ENCODE assay signal across 8 mouse cellular contexts in genomic region chr1:170908341-170908740, GRCm38 (mm10). TPM values are rescaled to one million over a fixed set of nuclear protein-coding genes. Genes with fewer than 3 reads are reported as not detected.
DNase-seq lines count a peak whose midpoint lies in the region; ATAC-seq and TF ChIP-seq lines count a peak whose summit lies in the region.

No protein-coding gene starts in this region.

- no peak for TF ChIP-seq CTCF in lung, embryonic 14.5 days (IDR thresholded peaks at IDR 0.05; ENCODE audit: low read depth)

- no peaks in the 10 kb centered on the region for H3K9me3 ChIP-seq in lung, embryonic 14.5 days (ENCODE audit: low read depth, low read length)
- H3K9me3 ChIP-seq in hindbrain, embryonic 10.5 days, result no peaks in the 10 kb centered on the region
- H3K9me3 ChIP-seq in midbrain, embryonic 10.5 days (replicated peaks), result no peaks in the 10 kb centered on the region

- H3K4me2 ChIP-seq in lung, embryonic 14.5 days, result peak overlapping the region; percentile 91

- peak overlapping the region; percentile 50 for H3K4me3 ChIP-seq in lung, embryonic 14.5 days (ENCODE audit: low read depth, low read length)
- H3K4me3 ChIP-seq in hindbrain, embryonic 10.5 days, result peak overlapping the region; percentile 69
- peak overlapping the region; percentile 74 for H3K4me3 ChIP-seq in midbrain, embryonic 10.5 days

- intact Hi-C loops in left cerebral cortex, postnatal 14 days (cut with DNase I), result loop anchor here (2.0 kb wide), 1 partner anchor 76 kb away; no protein-coding TSS in a partner anchor

- no peaks in the 10 kb centered on the region for H3K36me3 ChIP-seq in lung, embryonic 14.5 days (ENCODE audit: insufficient read depth)
- no peaks in the 10 kb centered on the region for H3K36me3 ChIP-seq in hindbrain, embryonic 10.5 days
- no peaks in the 10 kb centered on the region for H3K36me3 ChIP-seq in midbrain, embryonic 10.5 days

- no peak for DNase-seq in lung, embryonic 14.5 days
- no peak for DNase-seq in lung, postnatal 25 days (ENCODE audit: low spot score)
- peak; percentile 22 to 32 for DNase-seq in cerebellum, postnatal 14 days
- DNase-seq in hindbrain, embryonic 10.5 days (ENCODE audit: low spot score), result peak; percentile 40
- DNase-seq in midbrain, embryonic 10.5 days (ENCODE audit: low spot score), result peak; percentile 51
- no peak for DNase-seq in urinary bladder, postnatal 10 days (ENCODE audit: low spot score)
- DNase-seq in left cerebral cortex, postnatal 14 days (ENCODE audit: low spot score in 2 of 2), result no peak
- DNase-seq in lung, postnatal 36 days, result no peak

- ATAC-seq in lung, embryonic 14.5 days (ENCODE audit: insufficient read depth), result peak; percentile 78

- 3% methylated on average over 21 of the region's 21 CpGs for WGBS in lung, embryonic 14.5 days
- WGBS in hindbrain, embryonic 10.5 days, result 4% methylated on average over 21 of the region's 21 CpGs
- WGBS in midbrain, embryonic 10.5 days, result 4% methylated on average over 21 of the region's 21 CpGs

- peaks cover 30% of the 10 kb centered on the region for H3K27me3 ChIP-seq in lung, embryonic 14.5 days (ENCODE audit: insufficient read depth, low read length)
- peaks cover 73% of the 10 kb centered on the region for H3K27me3 ChIP-seq in hindbrain, embryonic 10.5 days (ENCODE audit: insufficient read depth, poor library complexity, severe bottlenecking)
- H3K27me3 ChIP-seq in midbrain, embryonic 10.5 days (ENCODE audit: low read depth, poor library complexity, severe bottlenecking), result peaks cover 74% of the 10 kb centered on the region

- no peak overlapping the region for H3K9ac ChIP-seq in lung, embryonic 14.5 days

- no peak overlapping the region for H3K27ac ChIP-seq in lung, embryonic 14.5 days (ENCODE audit: low read depth)
- H3K27ac ChIP-seq in hindbrain, embryonic 10.5 days, result no peak overlapping the region
- no peak overlapping the region for H3K27ac ChIP-seq in midbrain, embryonic 10.5 days (replicated peaks)

- peaks cover 7% of the 10 kb centered on the region; the same call in 1 of the 2 replicates for H3K4me1 ChIP-seq in lung, embryonic 14.5 days (ENCODE audit: insufficient read depth)
- H3K4me1 ChIP-seq in hindbrain, embryonic 10.5 days (replicated peaks), result peaks cover 17% of the 10 kb centered on the region
- H3K4me1 ChIP-seq in midbrain, embryonic 10.5 days, result peaks cover 18% of the 10 kb centered on the region

RNA-seq across cellular contexts. Expression of gene Fcrlb, which starts 4.4 kb away (rescaled TPM):
- polyA plus RNA-seq in lung, embryonic 14.5 days (2014; fragmentation: Nextera tagmentation; extraction: Ambion mirVana), result not detected in 2 replicates
- not detected in 2 replicates for polyA plus RNA-seq in hindbrain, embryonic 10.5 days (2016; fragmentation: Nextera tagmentation; extraction: Ambion mirVana)
- polyA plus RNA-seq in midbrain, embryonic 10.5 days (2016; fragmentation: Nextera tagmentation; extraction: Ambion mirVana), result 0.14 TPM in 1 of 2 replicates, not detected in the other
- total RNA-seq in left cerebral cortex, postnatal 14 days (2021), result under 1 TPM in 1 of 2 experiments, not detected in 1; 0.53 TPM

RNA-seq across cellular contexts. Expression of gene Fcrla, which starts 19.0 kb away (rescaled TPM):
- polyA plus RNA-seq in lung, embryonic 14.5 days (2014; fragmentation: Nextera tagmentation; extraction: Ambion mirVana), result not detected in 2 replicates
- polyA plus RNA-seq in hindbrain, embryonic 10.5 days (2016; fragmentation: Nextera tagmentation; extraction: Ambion mirVana), result not detected in 2 replicates
- polyA plus RNA-seq in midbrain, embryonic 10.5 days (2016; fragmentation: Nextera tagmentation; extraction: Ambion mirVana), result not detected in 2 replicates
- total RNA-seq in left cerebral cortex, postnatal 14 days (2021), result not detected

RNA-seq across cellular contexts. Expression of gene Dusp12, which starts 23.0 kb away (rescaled TPM):
- polyA plus RNA-seq in lung, embryonic 14.5 days (2014; fragmentation: Nextera tagmentation; extraction: Ambion mirVana), result 36.7 and 39.9 TPM in 2 replicates
- 28.4 and 34.0 TPM in 2 replicates for polyA plus RNA-seq in hindbrain, embryonic 10.5 days (2016; fragmentation: Nextera tagmentation; extraction: Ambion mirVana)
- 30.0 and 30.5 TPM in 2 replicates for polyA plus RNA-seq in midbrain, embryonic 10.5 days (2016; fragmentation: Nextera tagmentation; extraction: Ambion mirVana)
- total RNA-seq in left cerebral cortex, postnatal 14 days (2021), result 10 to 100 TPM; 14.3 to 15.9 TPM

RNA-seq across cellular contexts. Expression of gene Gm26620, which starts 23.5 kb away (rescaled TPM):
- polyA plus RNA-seq in lung, embryonic 14.5 days (2014; fragmentation: Nextera tagmentation; extraction: Ambion mirVana), result 0.66 TPM in 1 of 2 replicates, not detected in the other
- polyA plus RNA-seq in hindbrain, embryonic 10.5 days (2016; fragmentation: Nextera tagmentation; extraction: Ambion mirVana), result 0.41 TPM in 1 of 2 replicates, not detected in the other
- 0.38 TPM in 1 of 2 replicates, not detected in the other for polyA plus RNA-seq in midbrain, embryonic 10.5 days (2016; fragmentation: Nextera tagmentation; extraction: Ambion mirVana)
- under 1 TPM in 1 of 2 experiments, not detected in 1; 0.57 TPM for total RNA-seq in left cerebral cortex, postnatal 14 days (2021)

RNA-seq across cellular contexts. Expression of gene Atf6, which starts 40.8 kb away (rescaled TPM):
- polyA plus RNA-seq in lung, embryonic 14.5 days (2014; fragmentation: Nextera tagmentation; extraction: Ambion mirVana), result 9.9 and 11.2 TPM in 2 replicates
- polyA plus RNA-seq in hindbrain, embryonic 10.5 days (2016; fragmentation: Nextera tagmentation; extraction: Ambion mirVana), result 7.7 and 8.0 TPM in 2 replicates
- polyA plus RNA-seq in midbrain, embryonic 10.5 days (2016; fragmentation: Nextera tagmentation; extraction: Ambion mirVana), result 7.5 and 9.2 TPM in 2 replicates
- total RNA-seq in left cerebral cortex, postnatal 14 days (2021), result 10 to 100 TPM; 33.2 to 34.6 TPM

Comparison
In these comparisons a context has a peak if more than half of its experiments do, and no peak if none do; other contexts are left out.
1. DNase-seq: peak in cerebellum, postnatal 14 days (2 of 2), hindbrain, embryonic 10.5 days (single experiment) and midbrain, embryonic 10.5 days (single experiment); none in lung, embryonic 14.5 days (single experiment), lung, postnatal 25 days (single experiment), urinary bladder, postnatal 10 days (single experiment), left cerebral cortex, postnatal 14 days (0 of 2) and lung, postnatal 36 days (single experiment).
2. Peak in every context shown above with its lines, with median percentiles within 50 percentile points of each other: H3K4me3 ChIP-seq.